Mouse (Mus musculus) cortical plate, adult 2 months (tissue): Measurements from ENCODE around the gene Clcnka. TPM values are rescaled to one million over a fixed set of nuclear protein-coding genes. Genes with fewer than 3 reads are reported as not detected.

Experiments
- H3K27ac ChIP-seq: fragments of 200-500 bp; 2 replicates; pipeline ENCODE4 v1.5.1; 2012; ENCODE audit warnings: low read length, control low read depth, inconsistent platforms; ENCODE audit not compliant: insufficient read depth
- H3K4me1 ChIP-seq: fragments of 200-500 bp; 2 replicates; pipeline ENCODE4 v1.6.1; 2011; ENCODE audit warnings: low read length; ENCODE audit not compliant: control insufficient read depth, insufficient read depth
- H3K4me3 ChIP-seq: fragments of 200-500 bp; 2 replicates; pipeline ENCODE4 v1.5.1; 2011; ENCODE audit warnings: mild to moderate bottlenecking, low read length, control low read depth; ENCODE audit not compliant: insufficient read depth
- CTCF ChIP-seq: fragments of 200-500 bp; IDR thresholded peaks from 2 replicates; pipeline ENCODE4 v1.5.1; 2011; ENCODE audit warnings: mild to moderate bottlenecking, control low read depth, low read length; ENCODE audit not compliant: insufficient read depth; ENCODE audit errors: extremely low read depth
- POLR2A ChIP-seq: fragments of 200-500 bp; IDR thresholded peaks from 2 replicates; pipeline ENCODE4 v1.6.1; 2011; ENCODE audit warnings: mild to moderate bottlenecking, low read length, control low read depth; ENCODE audit not compliant: insufficient read depth; ENCODE audit errors: extremely low read depth
- polyA plus RNA-seq: library from polyadenylated mRNA; depleted of rRNA; stranded (reverse); fragments of >200 nt; gene quantifications from 2 replicates; pipeline ENCODE4 v1.2.3, GENCODE M21; 2012

The Clcnka gene
- polyA plus RNA-seq, 1 experiment, result not detected

- no peak overlapping the region for H3K4me3 ChIP-seq
- H3K4me1 ChIP-seq, result peaks cover 3% of the 10 kb centered on the region; the same call in 1 of the 2 replicates
- H3K27ac ChIP-seq, result no peak overlapping the region
- TF ChIP-seq POLR2A, result no peak
- TF ChIP-seq CTCF, result no peak
Measured at GRCm38 (mm10) chr4:141423288-141423687, 24.8 kb upstream of the Clcnka start.

GRCm38 (mm10) chr4:141422841-141423240 lies 24.3 kb upstream of the Clcnka start:
- Histone ChIP-seq H3K4me1 (peaks cover 3% of the 10 kb centered on the region; the same call in 1 of the 2 replicates), H3K4me3 (no peak overlapping the region), H3K27ac (no peak overlapping the region)
- TF ChIP-seq POLR2A, result no peak
- TF ChIP-seq CTCF, result no peak

GRCm38 (mm10) chr4:141421423-141421822 lies 22.9 kb upstream of the Clcnka start:
- TF ChIP-seq CTCF (no peak), POLR2A (no peak)
- Histone ChIP-seq H3K27ac (no peak overlapping the region), H3K4me1 (peaks cover 3% of the 10 kb centered on the region; the same call in 1 of the 2 replicates), H3K4me3 (no peak overlapping the region)

- no peak overlapping the region for H3K4me3 ChIP-seq
- H3K27ac ChIP-seq, result no peak overlapping the region
- H3K4me1 ChIP-seq, result peaks cover 3% of the 10 kb centered on the region; the same call in 1 of the 2 replicates
- no peak for TF ChIP-seq CTCF
- no peak for TF ChIP-seq POLR2A
Measured at GRCm38 (mm10) chr4:141420886-141421285, 22.4 kb upstream of the Clcnka start.

- no peak within 1 kb of the TSS for H3K27ac ChIP-seq
- no peak within 1 kb of the TSS for H3K4me3 ChIP-seq
- peaks cover 3% of the 10 kb centered on the region; the same call in 1 of the 2 replicates for H3K4me1 ChIP-seq
- no peak for TF ChIP-seq CTCF
- TF ChIP-seq POLR2A, result no peak
Measured at GRCm38 (mm10) chr4:141420192-141420829, 21.8 kb upstream of the Clcnka start, which contains the start of gene Hspb7. Gene Hspb7 (plus strand): TSS chr4:141420779.

GRCm38 (mm10) chr4:141419398-141420191 lies 21.1 kb upstream of the Clcnka start:
- Histone ChIP-seq H3K27ac (no peak overlapping the region), H3K4me3 (no peak overlapping the region), H3K4me1 (peaks cover 1% of the 10 kb centered on the region; the same call in 1 of the 2 replicates)
- TF ChIP-seq CTCF (no peak), POLR2A (no peak)

- Histone ChIP-seq H3K27ac (no peak within 1 kb of the TSS), H3K4me1 (peaks cover 1% of the 10 kb centered on the region; the same call in 1 of the 2 replicates), H3K4me3 (no peak within 1 kb of the TSS)
- TF ChIP-seq POLR2A, result no peak
- TF ChIP-seq CTCF, result no peak
Measured at GRCm38 (mm10) chr4:141415924-141416323, 17.4 kb upstream of the Clcnka start, which contains the start of gene Clcnkb. Gene Clcnkb (minus strand): TSS chr4:141416014.

GRCm38 (mm10) chr4:141411430-141411992 lies 13.0 kb upstream of the Clcnka start:
- H3K4me3 ChIP-seq, result no peak overlapping the region
- H3K27ac ChIP-seq, result no peak overlapping the region
- no peak for TF ChIP-seq POLR2A
- H3K4me1 ChIP-seq, result no peaks in the 10 kb centered on the region

GRCm38 (mm10) chr4:141408577-141408976 lies 10.1 kb upstream of the Clcnka start:
- Histone ChIP-seq H3K4me3 (no peak overlapping the region), H3K4me1 (peaks cover 3% of the 10 kb centered on the region; the same call in 1 of the 2 replicates), H3K27ac (no peak overlapping the region)
- TF ChIP-seq CTCF (no peak), POLR2A (no peak)
